Mouse (Mus musculus) spleen, postnatal 36 days (tissue): ENCODE measurements around the gene Zfp598.

Experiments used
- DNase-seq, 2 experiments: peaks; one replicate each; pipeline ENCODE4 v3.0.0; 2022; ENCODE audit warnings: low spot score in 2 of 2, mixed read lengths in 1 of 2

Gene Zfp598

GRCm38 (mm10) chr17:24669545-24670245 is at the start of gene Zfp598:
Gene Zfp598 (plus strand): TSS chr17:24669687.
- peak; percentile 92 to 94 for DNase-seq

GRCm38 (mm10) chr17:24625472-24625871 is 44.0 kb upstream of the Zfp598 start:
- no peak for DNase-seq

GRCm38 (mm10) chr17:24628646-24629045 is 40.8 kb upstream of the Zfp598 start:
- DNase-seq, result peak; percentile 61 to 66

- DNase-seq, result no peak
Observed at GRCm38 (mm10) chr17:24630072-24630471, 39.4 kb upstream of the Zfp598 start.

GRCm38 (mm10) chr17:24632167-24632812 is 37.2 kb upstream of the Zfp598 start, which contains the start of the genes Tsc2 and Nthl1:
Gene Tsc2 (minus strand): TSS chr17:24632630.
Gene Nthl1 (plus strand): TSS chr17:24632680.
- peak; percentile 81 to 86 for DNase-seq

GRCm38 (mm10) chr17:24632813-24633449 is 36.6 kb upstream of the Zfp598 start:
- DNase-seq, result peak in 1 of 2 experiments; percentile 35

- DNase-seq, result no peak
Observed at GRCm38 (mm10) chr17:24633831-24634230, 35.7 kb upstream of the Zfp598 start.

GRCm38 (mm10) chr17:24635024-24635423 is 34.5 kb upstream of the Zfp598 start:
- DNase-seq, result no peak

- DNase-seq, result no peak
Observed at GRCm38 (mm10) chr17:24635694-24636093, 33.8 kb upstream of the Zfp598 start.

- DNase-seq, result no peak
Observed at GRCm38 (mm10) chr17:24636781-24637481, 32.6 kb upstream of the Zfp598 start.

- DNase-seq, result no peak
Observed at GRCm38 (mm10) chr17:24638214-24638613, 31.3 kb upstream of the Zfp598 start.

- DNase-seq, result no peak
Observed at GRCm38 (mm10) chr17:24638840-24639239, 30.6 kb upstream of the Zfp598 start.

- DNase-seq, result no peak
Observed at GRCm38 (mm10) chr17:24639571-24639988, 29.9 kb upstream of the Zfp598 start.

GRCm38 (mm10) chr17:24640119-24640518 is 29.4 kb upstream of the Zfp598 start:
- no peak for DNase-seq

GRCm38 (mm10) chr17:24640581-24640980 is 28.9 kb upstream of the Zfp598 start:
- DNase-seq, result no peak

- no peak for DNase-seq
Observed at GRCm38 (mm10) chr17:24641944-24642343, 27.5 kb upstream of the Zfp598 start.

GRCm38 (mm10) chr17:24642791-24643343 is 26.6 kb upstream of the Zfp598 start:
- DNase-seq, result no peak

GRCm38 (mm10) chr17:24644030-24644715 is 25.3 kb upstream of the Zfp598 start:
- no peak for DNase-seq

- DNase-seq, result no peak
Observed at GRCm38 (mm10) chr17:24644875-24645721, 24.4 kb upstream of the Zfp598 start.

- no peak for DNase-seq
Observed at GRCm38 (mm10) chr17:24645916-24646315, 23.6 kb upstream of the Zfp598 start.
